Mouse (Mus musculus) hindbrain, embryonic 12.5 days (tissue): ENCODE data around the gene Lrrc29. TPM values are rescaled to one million over a fixed set of nuclear protein-coding genes. Genes with fewer than 3 reads are reported as not detected.

Experiments
- ATAC-seq: fragments of 200-750 bp; cut with Nextera tagmentation; 2 replicates; pipeline ENCODE4 v1.8.0; 2017; ENCODE audit warnings: moderate TSS enrichment; ENCODE audit not compliant: low FRiP score
- H3K27ac ChIP-seq: fragments of 300-500 bp; sonication (generic); 2 replicates; pipeline ENCODE4 v1.5.1; 2016; ENCODE audit warnings: mild to moderate bottlenecking
- H3K27me3 ChIP-seq: fragments of 300-500 bp; sonication (generic); 2 replicates; pipeline ENCODE4 v1.6.1; 2016; ENCODE audit warnings: mild to moderate bottlenecking
- H3K36me3 ChIP-seq: fragments of 300-500 bp; sonication (generic); 2 replicates; pipeline ENCODE4 v1.6.1; 2016; ENCODE audit warnings: mild to moderate bottlenecking
- H3K4me1 ChIP-seq: fragments of 300-500 bp; sonication (generic); 2 replicates; pipeline ENCODE4 v1.6.1; 2016
- H3K4me2 ChIP-seq: fragments of 300-500 bp; sonication (generic); replicated peaks from 2 replicates; pipeline ENCODE4 v1.6.1; 2016; ENCODE audit warnings: mild to moderate bottlenecking
- H3K4me3 ChIP-seq: fragments of 300-500 bp; sonication (generic); 2 replicates; pipeline ENCODE4 v1.5.1; 2016; ENCODE audit warnings: mild to moderate bottlenecking
- H3K9ac ChIP-seq: fragments of 300-500 bp; sonication (generic); 2 replicates; pipeline ENCODE4 v1.6.1; 2016; ENCODE audit warnings: mild to moderate bottlenecking, moderate library complexity
- H3K9me3 ChIP-seq: fragments of 300-500 bp; sonication (generic); replicated peaks from 2 replicates; pipeline ENCODE4 v1.6.1; 2016; ENCODE audit warnings: mild to moderate bottlenecking
- WGBS: fragments of 180-500 bp; shearing (Covaris S2); methylation state at CpG from one replicate; pipeline ENCODE4 v1.1.7; 2016; 5-methylcytosine and 5-hydroxymethylcytosine counted together
- microRNA counts: library from miRNA; unstranded; fragments of <30 nt; microRNA quantifications from one replicate; lab custom pipeline; 2017
- microRNA-seq: library from miRNA; unstranded; fragments of <30 nt; microRNA quantifications from one replicate; pipeline ENCODE4, GENCODE M21; 2017
- polyA plus RNA-seq: library from polyadenylated mRNA; unstranded; fragments of >200 nt; fragmentation: Nextera tagmentation; extraction: Ambion mirVana; gene quantifications from 2 replicates; pipeline ENCODE4 v1.2.1, GENCODE M21; 2016

Lrrc29 gene
- polyA plus RNA-seq, 1 experiment from 2014 or later: 1.3 TPM

DNA sequence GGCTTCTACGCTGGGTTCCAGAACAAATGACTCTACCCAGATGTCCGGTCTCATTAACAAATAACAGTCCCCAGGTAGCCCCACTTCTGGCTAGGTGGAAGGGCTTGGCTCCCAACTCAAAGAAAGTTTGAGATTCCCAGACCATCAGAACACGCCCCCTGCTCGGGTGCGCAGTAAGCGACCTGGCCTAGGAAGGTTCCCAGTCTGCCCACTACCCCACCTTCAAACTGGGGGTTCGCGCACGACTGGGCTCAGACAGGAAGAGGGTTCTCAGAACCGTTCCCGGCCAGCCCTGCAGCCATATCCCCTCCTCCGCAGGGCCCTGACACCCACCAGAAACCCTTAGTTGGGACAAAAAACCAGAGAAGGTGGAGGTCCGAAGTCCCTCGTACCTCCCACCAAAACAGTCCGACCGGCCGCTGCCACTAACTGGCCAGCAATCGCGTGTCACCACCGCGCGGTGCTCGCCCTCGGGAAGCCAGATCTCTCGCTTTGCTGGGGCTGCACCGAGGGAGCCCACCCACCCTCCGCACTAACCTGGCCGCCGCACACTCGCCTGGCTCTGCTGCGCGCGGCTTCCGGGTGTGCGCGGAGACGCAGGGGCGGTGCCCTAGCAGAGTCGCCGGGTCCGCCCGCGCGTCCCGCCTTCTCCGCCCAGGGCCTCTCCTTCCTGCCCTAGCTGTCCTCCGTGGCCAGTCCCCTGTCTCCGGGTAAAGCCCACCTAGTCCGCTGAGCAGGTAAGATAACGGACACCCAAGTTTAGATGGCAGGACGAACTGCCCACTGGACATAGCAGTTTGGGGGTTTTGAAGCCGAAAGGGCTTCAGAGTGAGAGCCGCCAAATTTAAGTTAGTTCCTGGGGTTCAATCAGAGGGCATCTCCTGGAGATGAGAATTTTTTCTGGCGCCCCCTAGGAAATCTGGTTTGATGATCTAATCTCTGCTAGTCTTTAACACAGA, 61.8 kb downstream of the Lrrc29 start, which contains the start of the genes Tradd and Fbxl8:
Gene Tradd (minus strand): TSS at position 586 of the 959 bp plus-strand sequence.
Gene Fbxl8 (plus strand): TSS at position 625 of the 959 bp plus-strand sequence.
- Histone ChIP-seq H3K4me2 (peak within 1 kb of the TSS; percentile 76), H3K4me3 (peak within 1 kb of the TSS; percentile 57), H3K36me3 (no peaks in the 10 kb centered on the region), H3K27me3 (peaks cover 96% of the 10 kb centered on the region), H3K27ac (no peak within 1 kb of the TSS), H3K9me3 (no peaks in the 10 kb centered on the region; the same call in 1 of the 2 replicates), H3K4me1 (peaks cover 19% of the 10 kb centered on the region), H3K9ac (peak within 1 kb of the TSS; percentile 69)
- 0 out of 2 replicates have a peak, but pooled peaks have one; percentile 18 for ATAC-seq
- 1% methylated on average over 54 of the region's 54 CpGs for WGBS

DNA sequence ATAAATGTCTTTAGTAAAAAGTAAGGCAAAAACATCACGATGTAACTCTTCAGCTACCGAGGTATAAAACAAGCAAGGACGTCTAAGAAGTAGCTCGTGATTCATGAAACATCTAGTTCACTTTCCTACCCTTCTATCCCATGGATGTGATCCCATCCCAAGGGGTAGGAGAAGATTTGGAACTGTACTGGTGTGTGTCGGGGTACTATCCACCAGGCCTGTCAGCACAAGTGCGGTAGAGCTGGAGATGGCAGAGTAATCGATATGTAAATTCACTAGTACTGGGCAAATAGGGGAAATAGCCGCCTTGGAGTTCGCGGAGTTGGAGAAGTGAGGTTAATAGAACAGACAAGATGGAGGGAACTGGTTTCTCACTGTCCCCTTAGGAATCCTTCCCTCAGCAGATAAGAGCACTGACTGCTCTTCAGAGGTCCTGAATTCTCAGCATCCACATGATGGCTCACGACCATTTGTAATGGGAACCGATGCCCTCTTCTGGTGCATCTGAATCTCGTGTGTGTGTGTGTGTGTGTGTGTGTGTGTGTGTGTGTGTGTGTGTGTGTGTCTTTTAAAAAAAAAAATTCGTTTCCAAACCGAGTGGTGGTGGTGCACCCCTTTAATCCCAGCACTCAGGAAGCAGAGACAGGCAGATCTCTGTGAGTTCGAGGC, 62.7 kb downstream of the Lrrc29 start:
- no peak for ATAC-seq
- peak overlapping the region; percentile 76 for H3K4me2 ChIP-seq
- no peaks in the 10 kb centered on the region for H3K36me3 ChIP-seq
- H3K9me3 ChIP-seq: no peaks in the 10 kb centered on the region; the same call in 1 of the 2 replicates
- 40% methylated on average over 16 of the region's 16 CpGs for WGBS
- H3K27me3 ChIP-seq: peaks cover 96% of the 10 kb centered on the region
- peak overlapping the region; percentile 57 for H3K4me3 ChIP-seq
- no peak overlapping the region for H3K27ac ChIP-seq
- H3K4me1 ChIP-seq: peaks cover 19% of the 10 kb centered on the region
- H3K9ac ChIP-seq: no peak overlapping the region

MicroRNA genes within 50 kb of the gene (microRNA counts, 519-probe panel; counts per million panel counts)
- 3,289 counts per million, percentile 73 among the panel's probes with 10 or more counts for microRNA mmu-miR-328 (lab: Ali Mortazavi, UCI)

Small RNAs within 50 kb of the gene (microRNA-seq; reads per million reads assigned to microRNA genes)
- gene Gm27320: not detected
- gene Mir328: 347 reads per million, percentile 62 among the genes with 10 or more reads in this experiment

Other genes starting within 250 kb of the Lrrc29 start
- gene Ces3b, start 242.5 kb downstream of the Lrrc29 start, polyA plus RNA-seq: not detected in 2 replicates
- not detected in 2 replicates for gene Ces4a, start 194.5 kb downstream of the Lrrc29 start, polyA plus RNA-seq
- gene Cbfb, start 155.6 kb downstream of the Lrrc29 start, polyA plus RNA-seq: 66.2 and 72.5 TPM in 2 replicates
- gene D230025D16Rik, start 101.1 kb downstream of the Lrrc29 start, polyA plus RNA-seq: 28.5 and 28.9 TPM in 2 replicates
- gene B3gnt9, start 71.1 kb downstream of the Lrrc29 start, polyA plus RNA-seq: 7.5 and 9.5 TPM in 2 replicates
- 17.2 and 17.5 TPM in 2 replicates for gene Tradd, start 61.7 kb downstream of the Lrrc29 start, polyA plus RNA-seq
- gene Fbxl8, start 61.6 kb downstream of the Lrrc29 start, polyA plus RNA-seq: 0.97 and 1.4 TPM in 2 replicates
- gene Hsf4, start 56.5 kb downstream of the Lrrc29 start, polyA plus RNA-seq: 0.23 TPM in 1 of 2 replicates, not detected in the other
- 2.7 and 4.0 TPM in 2 replicates for gene Nol3, start 50.1 kb downstream of the Lrrc29 start, polyA plus RNA-seq
- 63.2 and 74.0 TPM in 2 replicates for gene 4931428F04Rik, start 36.4 kb downstream of the Lrrc29 start, polyA plus RNA-seq
- 12.7 and 15.7 TPM in 2 replicates for gene Exoc3l, start 30.2 kb downstream of the Lrrc29 start, polyA plus RNA-seq
- 68.8 and 69.9 TPM in 2 replicates for gene E2f4, start 28.6 kb downstream of the Lrrc29 start, polyA plus RNA-seq
- 2.7 and 3.2 TPM in 2 replicates for gene Elmo3, start 20.7 kb downstream of the Lrrc29 start, polyA plus RNA-seq
- 97.6 and 100 TPM in 2 replicates for gene Tmem208, start 76 bp upstream of the Lrrc29 start, polyA plus RNA-seq
- gene Fhod1, start 21.7 kb upstream of the Lrrc29 start, polyA plus RNA-seq: 1.4 and 2.0 TPM in 2 replicates
- 7.2 and 7.7 TPM in 2 replicates for gene Slc9a5, start 22.6 kb upstream of the Lrrc29 start, polyA plus RNA-seq
- gene Plekhg4, start 47.0 kb upstream of the Lrrc29 start, polyA plus RNA-seq: 0.59 and 0.93 TPM in 2 replicates
- gene Kctd19, start 87.2 kb upstream of the Lrrc29 start, polyA plus RNA-seq: 0.08 TPM in 1 of 2 replicates, not detected in the other
- 2.1 and 3.1 TPM in 2 replicates for gene Lrrc36, start 87.3 kb upstream of the Lrrc29 start, polyA plus RNA-seq
- 162 and 186 TPM in 2 replicates for gene Tppp3, start 145.2 kb upstream of the Lrrc29 start, polyA plus RNA-seq
- gene Zdhhc1, start 170.6 kb upstream of the Lrrc29 start, polyA plus RNA-seq: 35.8 and 36.1 TPM in 2 replicates
- 24.2 and 24.7 TPM in 2 replicates for gene Hsd11b2, start 192.5 kb upstream of the Lrrc29 start, polyA plus RNA-seq
- gene Atp6v0d1, start 239.8 kb upstream of the Lrrc29 start, polyA plus RNA-seq: 117 and 127 TPM in 2 replicates